ENCODE assay signal across 16 mouse cellular contexts in genomic region chrX:160449363-160449762, GRCm38 (mm10). TPM values are rescaled to one million over a fixed set of nuclear protein-coding genes. Genes with fewer than 3 reads are reported as not detected.
DNase-seq lines count a peak whose midpoint lies in the region; ATAC-seq and TF ChIP-seq lines count a peak whose summit lies in the region.
"Had no signal": no experiment of that assay in that cellular context is flagged by ENCODE, and none has a peak within 500 bp of the region (broad histone marks: within the 10 kb centered on the region; RNA-seq: fewer than 3 reads in every experiment).

No protein-coding gene starts in this region.

- H3K9me3 ChIP-seq in kidney, embryonic 14.5 days (ENCODE audit: control insufficient read depth, low read length): no peaks in the 10 kb centered on the region
- no peaks in the 10 kb centered on the region for H3K9me3 ChIP-seq in midbrain, postnatal 0 days (ENCODE audit: low read length)
- no peaks in the 10 kb centered on the region for H3K9me3 ChIP-seq in midbrain, embryonic 15.5 days
- H3K9me3 ChIP-seq in neural tube, embryonic 15.5 days (replicated peaks): no peaks in the 10 kb centered on the region
- H3K9me3 ChIP-seq: heart, embryonic 15.5 days; limb, embryonic 12.5 days had no signal

- WGBS in kidney, embryonic 14.5 days: 87% methylated on average over 2 of the region's 2 CpGs
- WGBS in midbrain, postnatal 0 days: 76% methylated on average over 2 of the region's 2 CpGs
- WGBS in midbrain, embryonic 15.5 days: 78% methylated on average over 2 of the region's 2 CpGs
- WGBS in neural tube, embryonic 15.5 days: 83% methylated on average over 2 of the region's 2 CpGs

- no peak overlapping the region for H3K4me2 ChIP-seq in kidney, embryonic 14.5 days (replicated peaks; ENCODE audit: low read depth, low read length)
- no peak overlapping the region for H3K4me2 ChIP-seq in midbrain, postnatal 0 days (ENCODE audit: low read depth, low read length, poor library complexity, severe bottlenecking)
- H3K4me2 ChIP-seq in midbrain, embryonic 15.5 days: no peak overlapping the region
- H3K4me2 ChIP-seq in neural tube, embryonic 15.5 days: no peak overlapping the region
- H3K4me2 ChIP-seq: heart, embryonic 15.5 days; limb, embryonic 12.5 days had no signal

- no peaks in the 10 kb centered on the region for H3K4me1 ChIP-seq in kidney, embryonic 14.5 days (ENCODE audit: control insufficient read depth, insufficient read depth, low read length)
- H3K4me1 ChIP-seq in midbrain, postnatal 0 days (ENCODE audit: insufficient read depth, low read length): no peaks in the 10 kb centered on the region
- no peaks in the 10 kb centered on the region for H3K4me1 ChIP-seq in midbrain, embryonic 15.5 days
- H3K4me1 ChIP-seq in neural tube, embryonic 15.5 days: no peaks in the 10 kb centered on the region
- H3K4me1 ChIP-seq: heart, embryonic 15.5 days; limb, embryonic 12.5 days had no signal

- H3K4me3 ChIP-seq in kidney, embryonic 14.5 days (ENCODE audit: low read length): no peak overlapping the region
- H3K4me3 ChIP-seq in midbrain, postnatal 0 days (ENCODE audit: low read depth, low read length): no peak overlapping the region
- H3K4me3 ChIP-seq in midbrain, embryonic 15.5 days: no peak overlapping the region
- H3K4me3 ChIP-seq in neural tube, embryonic 15.5 days (replicated peaks): no peak overlapping the region
- H3K4me3 ChIP-seq: heart, embryonic 15.5 days; limb, embryonic 12.5 days had no signal

- H3K9ac ChIP-seq in kidney, embryonic 14.5 days (ENCODE audit: low read depth, low read length): no peak overlapping the region
- H3K9ac ChIP-seq in midbrain, postnatal 0 days (replicated peaks; ENCODE audit: low read length, poor library complexity, severe bottlenecking): no peak overlapping the region
- H3K9ac ChIP-seq in midbrain, embryonic 15.5 days: no peak overlapping the region
- no peak overlapping the region for H3K9ac ChIP-seq in neural tube, embryonic 15.5 days (replicated peaks)
- H3K9ac ChIP-seq: heart, embryonic 15.5 days; limb, embryonic 12.5 days had no signal

- peak; percentile 59 for TF ChIP-seq CTCF in midbrain, postnatal 0 days (IDR thresholded peaks at IDR 0.05)

- H3K36me3 ChIP-seq in kidney, embryonic 14.5 days (ENCODE audit: control insufficient read depth, insufficient read depth, low read length): no peaks in the 10 kb centered on the region
- no peaks in the 10 kb centered on the region for H3K36me3 ChIP-seq in midbrain, postnatal 0 days (ENCODE audit: insufficient read depth, low read length)
- H3K36me3 ChIP-seq in midbrain, embryonic 15.5 days (replicated peaks): no peaks in the 10 kb centered on the region
- H3K36me3 ChIP-seq in splenic B cell, adult 2 months (ENCODE audit: control insufficient read depth, insufficient read depth, low read length, poor library complexity, severe bottlenecking): no peaks in the 10 kb centered on the region
- no peaks in the 10 kb centered on the region for H3K36me3 ChIP-seq in neural tube, embryonic 15.5 days
- H3K36me3 ChIP-seq: heart, embryonic 15.5 days; limb, embryonic 12.5 days had no signal

- H3K27me3 ChIP-seq in kidney, embryonic 14.5 days (ENCODE audit: control insufficient read depth, insufficient read depth, low read length): no peaks in the 10 kb centered on the region; the same call in 1 of the 2 replicates
- no peaks in the 10 kb centered on the region; the same call in 1 of the 2 replicates for H3K27me3 ChIP-seq in midbrain, postnatal 0 days (ENCODE audit: insufficient read depth, low read length)
- H3K27me3 ChIP-seq in midbrain, embryonic 15.5 days (replicated peaks): peaks cover 8% of the 10 kb centered on the region; the same call in 1 of the 2 replicates
- no peaks in the 10 kb centered on the region for H3K27me3 ChIP-seq in splenic B cell, adult 2 months (ENCODE audit: control insufficient read depth, insufficient read depth, low read length, poor library complexity, severe bottlenecking)
- peaks cover 3% of the 10 kb centered on the region; the same call in 1 of the 2 replicates for H3K27me3 ChIP-seq in neural tube, embryonic 15.5 days (replicated peaks)
- H3K27me3 ChIP-seq: heart, embryonic 15.5 days had no signal

- peak; percentile 1 to 7 for DNase-seq in cerebellum, postnatal 10 days
- no peak for DNase-seq in cerebellum, postnatal 25 days
- DNase-seq in kidney, adult 9 months: peak; percentile 3
- peak; percentile 1 for DNase-seq in midbrain, postnatal 0 days (ENCODE audit: low spot score)
- DNase-seq in splenic B cell, adult 2 months (ENCODE audit: low read depth, low spot score): peak; percentile 5
- DNase-seq: gastrocnemius, postnatal 10 days; lung, postnatal 10 days; right cerebral cortex, postnatal 25 days; thymus, postnatal 36 days had no signal

- H3K27ac ChIP-seq in kidney, embryonic 14.5 days (ENCODE audit: low read depth, low read length): no peak overlapping the region
- no peak overlapping the region for H3K27ac ChIP-seq in midbrain, postnatal 0 days (ENCODE audit: low read depth, low read length)
- no peak overlapping the region for H3K27ac ChIP-seq in midbrain, embryonic 15.5 days
- no peak overlapping the region for H3K27ac ChIP-seq in neural tube, embryonic 15.5 days (replicated peaks)
- H3K27ac ChIP-seq: heart, embryonic 15.5 days; limb, embryonic 12.5 days had no signal

- ATAC-seq in kidney, embryonic 14.5 days (ENCODE audit: low FRiP score, low TSS enrichment): no peak
- no peak for ATAC-seq in midbrain, postnatal 0 days (ENCODE audit: low FRiP score)
- no peak for ATAC-seq in midbrain, embryonic 15.5 days (replicated peaks)
- no peak for ATAC-seq in neural tube, embryonic 15.5 days (ENCODE audit: low FRiP score)
- ATAC-seq: inflammation-experienced regulatory T-cells, adult 6 months had no signal

RNA-seq across cellular contexts. Expression of gene Phka2, which starts 52.6 kb away (rescaled TPM):
- 10.5 and 20.6 TPM in 2 replicates for polyA plus RNA-seq in kidney, embryonic 14.5 days (2014; fragmentation: Nextera tagmentation; extraction: Ambion mirVana)
- total RNA-seq in midbrain, postnatal 0 days (2014; rRNA removed): 16.3 and 19.3 TPM in 2 replicates
- polyA plus RNA-seq in midbrain, postnatal 0 days (2015; fragmentation: Nextera tagmentation; extraction: Ambion mirVana): 6.3 and 8.2 TPM in 2 replicates
- polyA plus RNA-seq in midbrain, embryonic 15.5 days (2015; fragmentation: Nextera tagmentation; extraction: Ambion mirVana): 11.1 and 12.1 TPM in 2 replicates
- polyA plus RNA-seq in neural tube, embryonic 15.5 days (2015; fragmentation: Nextera tagmentation; extraction: Ambion mirVana): 9.8 and 11.2 TPM in 2 replicates

RNA-seq across cellular contexts. Expression of gene Adgrg2, which starts 58.9 kb away (rescaled TPM):
- polyA plus RNA-seq in kidney, embryonic 14.5 days (2014; fragmentation: Nextera tagmentation; extraction: Ambion mirVana): 0.69 and 0.99 TPM in 2 replicates
- total RNA-seq in midbrain, postnatal 0 days (2014; rRNA removed): 3.8 and 6.0 TPM in 2 replicates
- 2.8 and 3.6 TPM in 2 replicates for polyA plus RNA-seq in midbrain, postnatal 0 days (2015; fragmentation: Nextera tagmentation; extraction: Ambion mirVana)
- 3.0 and 3.4 TPM in 2 replicates for polyA plus RNA-seq in midbrain, embryonic 15.5 days (2015; fragmentation: Nextera tagmentation; extraction: Ambion mirVana)
- polyA plus RNA-seq in neural tube, embryonic 15.5 days (2015; fragmentation: Nextera tagmentation; extraction: Ambion mirVana): 3.0 and 4.5 TPM in 2 replicates
- total RNA-seq: monocyte, adult 5-6 weeks had no signal
- polyA plus RNA-seq: inflammation-experienced regulatory T-cells, adult 6 months had no signal

Comparison
In these comparisons a context has a peak if more than half of its experiments do, and no peak if none do; other contexts are left out.
1. DNase-seq: peak in cerebellum, postnatal 10 days (2 of 2), kidney, adult 9 months (single experiment), midbrain, postnatal 0 days (single experiment) and splenic B cell, adult 2 months (single experiment); none in cerebellum, postnatal 25 days (0 of 2).